Mouse (Mus musculus): ENCODE data around the gene Adra1d.

Gene Adra1d

DNA sequence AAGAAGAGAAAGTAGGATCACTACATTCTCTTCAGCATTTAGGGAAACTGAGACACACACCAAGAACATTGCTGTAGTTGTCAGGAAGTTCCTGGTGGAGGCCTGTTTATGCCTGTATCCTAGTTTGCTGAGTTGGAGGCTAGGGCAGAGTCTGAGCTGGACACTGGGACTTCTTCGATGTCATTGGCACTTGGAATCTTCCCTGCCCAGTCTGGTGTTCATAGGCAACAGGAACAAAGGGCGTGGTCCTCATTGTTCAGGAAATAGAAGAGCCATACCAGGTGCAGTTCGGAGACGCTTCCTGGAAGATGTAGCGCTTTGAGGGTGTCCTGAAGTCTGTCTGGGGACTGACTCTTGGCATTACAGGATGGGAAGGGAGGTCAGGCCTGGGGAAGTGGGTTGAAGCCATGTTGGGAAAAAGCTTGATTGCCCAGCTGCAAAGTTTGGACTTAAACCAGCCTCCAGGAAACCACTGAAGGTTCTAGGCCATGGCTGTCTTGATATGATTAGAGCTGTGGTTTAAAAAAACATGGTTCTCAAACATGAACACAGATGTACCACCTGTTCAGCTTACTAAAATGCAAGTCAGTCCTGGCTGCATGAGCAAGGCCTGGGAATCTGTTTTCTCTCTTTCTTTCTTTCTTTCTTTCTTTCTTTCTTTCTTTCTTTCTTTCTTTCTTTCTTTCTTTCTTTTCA is 65.8 kb downstream of the Adra1d start:
- no peak for DNase-seq (ENCODE audit: low spot score)

All from yolk sac, embryonic 10.5 days (tissue).